Mouse (Mus musculus) left cerebral cortex, postnatal 25 days (tissue): Measurements from ENCODE around the gene Insc. TPM values are rescaled to one million over a fixed set of nuclear protein-coding genes. Genes with fewer than 3 reads are reported as not detected.

Experiments used
- DNase-seq, 2 experiments: peaks; one replicate each; pipeline ENCODE4 v3.0.0; 2022; ENCODE audit warnings: low spot score in 2 of 2, mixed read lengths in 1 of 2
- intact Hi-C: fragments of 180-260 bp; cut with DNase I; formaldehyde crosslinking; loops from one replicate; pipeline ENCODE4 v1.15.1; 2025
- total RNA-seq, 2 experiments: library from RNA; stranded (reverse); gene quantifications; 2 replicates each; pipeline ENCODE4 v1.2.3; 2021

The Insc gene
- total RNA-seq, 2 experiments from 2014 or later: 3.5 to 5.2 TPM

DNA sequence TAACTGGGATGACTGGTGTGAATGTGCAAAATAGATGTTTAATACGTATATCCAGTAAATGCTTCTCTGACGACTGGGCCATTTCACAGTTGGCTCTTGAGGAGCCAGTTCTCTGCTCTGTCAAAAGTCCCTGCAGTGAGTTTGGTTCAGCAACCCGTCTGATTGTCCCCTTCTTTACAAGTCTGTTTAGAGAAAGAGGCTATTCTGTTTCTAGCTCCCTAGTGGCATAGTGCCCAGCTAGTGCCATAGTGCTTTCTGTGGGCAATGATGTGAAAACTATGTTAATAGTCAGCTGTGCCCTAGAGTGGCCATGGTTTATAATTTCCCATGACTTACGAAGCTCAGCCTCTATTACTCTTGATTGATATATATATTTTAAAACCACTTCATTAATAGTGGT is 143.4 kb downstream of the Insc start:
- intact Hi-C loops: no loop called here

DNA sequence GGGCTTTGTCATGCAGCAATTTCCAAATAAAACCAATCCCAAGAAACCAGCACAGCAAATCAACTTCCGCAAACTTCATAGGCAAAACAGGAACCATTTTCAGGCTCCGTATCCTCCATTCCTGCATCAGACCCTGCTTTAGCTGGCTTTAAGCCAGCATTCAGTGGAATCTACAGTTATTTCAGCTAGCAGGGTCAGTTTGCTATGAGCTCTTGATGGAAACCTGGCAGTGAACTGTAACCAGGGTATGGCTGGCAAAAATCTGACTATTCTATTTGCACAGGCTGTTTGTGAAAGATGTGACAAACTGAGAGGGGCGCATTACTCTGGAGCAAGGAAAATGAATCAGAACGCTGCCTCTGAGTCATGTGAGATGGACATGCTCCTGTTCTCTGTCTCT is 146.7 kb downstream of the Insc start:
- intact Hi-C loops: no loop called here
- DNase-seq: no peak

More for the DNA sequence above, 143.4 kb downstream of the Insc start:
- DNase-seq: peak in 1 of 2 experiments; percentile 20

- intact Hi-C loops: no loop called here
Measured at GRCm38 (mm10) chr7:114892618-114893257, 149.2 kb downstream of the Insc start.

GRCm38 (mm10) chr7:114893889-114894288 is 150.4 kb downstream of the Insc start:
- DNase-seq: no peak
- intact Hi-C loops: no loop called here

More at GRCm38 (mm10) chr7:114892618-114893257, 149.2 kb downstream of the Insc start:
- peak; percentile 42 to 77 for DNase-seq

GRCm38 (mm10) chr7:114896966-114897697 is 153.6 kb downstream of the Insc start:
- intact Hi-C loops: no loop called here
- no peak for DNase-seq

Other genes starting within 250 kb of the Insc start
- gene Cyp2r1, start 180.7 kb upstream of the Insc start, total RNA-seq: 1 to 10 TPM; 1.4 to 1.7 TPM
- gene Calca, start 107.3 kb upstream of the Insc start, total RNA-seq: 1 to 10 TPM in 1 of 2 experiments, under 1 TPM in 1; 0.69 to 1.1 TPM
- gene Calcb, start 25.1 kb upstream of the Insc start, total RNA-seq: not detected